Mouse (Mus musculus): Measurements from ENCODE around the gene Cpn1. TPM values are rescaled to one million over a fixed set of nuclear protein-coding genes. Genes with fewer than 3 reads are reported as not detected.
A peak's percentile ranks its signal among the peaks of the same experiment; 100 is the strongest.

Gene Cpn1
- polyA plus RNA-seq, 1 experiment from 2014 or later, result 0.12 TPM

DNA sequence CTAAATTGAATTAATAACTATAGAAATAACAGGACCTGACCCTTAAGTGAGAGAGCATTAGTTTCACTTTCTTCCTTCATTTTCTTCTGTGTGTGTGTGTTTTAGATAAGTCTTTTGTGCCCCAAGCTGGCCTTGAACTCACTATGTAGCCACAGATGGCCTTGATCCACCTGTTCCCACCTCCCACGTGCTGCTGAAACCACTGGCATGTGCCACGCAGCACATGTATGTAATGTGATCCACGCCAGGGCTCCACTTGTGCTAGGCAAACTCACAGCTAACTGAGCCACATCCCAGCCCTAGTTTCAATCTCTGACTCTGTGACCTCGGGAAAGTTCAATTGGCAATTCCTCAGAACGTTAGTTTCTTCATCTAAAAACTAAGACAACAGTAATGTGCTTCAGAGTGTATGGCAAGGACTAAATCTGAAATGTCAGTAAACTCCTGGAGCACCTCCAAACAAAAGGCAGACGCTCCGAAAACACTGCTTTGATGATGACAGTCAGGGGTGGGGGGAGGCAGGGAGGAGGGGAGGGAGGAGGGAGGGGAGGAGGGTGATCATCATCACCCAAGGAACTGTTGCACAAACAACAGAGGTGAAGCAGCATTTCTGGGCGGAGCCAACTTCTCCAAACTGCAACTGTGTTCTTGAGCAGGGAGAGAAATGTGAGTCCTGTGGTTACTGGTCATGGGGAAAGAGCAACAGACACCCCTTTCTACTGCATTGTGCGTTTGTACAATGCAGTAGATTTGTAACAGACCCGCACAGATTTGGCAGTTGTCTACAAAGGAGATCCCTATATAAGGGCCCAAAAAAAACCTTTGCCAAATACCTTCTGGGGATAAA, 60.0 kb downstream of the Cpn1 start:
- ATAC-seq (ENCODE audit: low FRiP score, low TSS enrichment), result no peak
- H3K9me3 ChIP-seq (ENCODE audit: control insufficient read depth, low read length), result peaks cover 2% of the 10 kb centered on the region; the same call in 1 of the 2 replicates
- H3K27me3 ChIP-seq (ENCODE audit: control insufficient read depth, insufficient read depth, low read length), result no peaks in the 10 kb centered on the region
- no peak overlapping the region for H3K4me3 ChIP-seq (replicated peaks; ENCODE audit: low read depth, low read length)
- H3K36me3 ChIP-seq (ENCODE audit: control insufficient read depth, insufficient read depth, low read length), result no peaks in the 10 kb centered on the region
- WGBS, result 76% methylated on average over 10 of the region's 10 CpGs
- no peak overlapping the region for H3K27ac ChIP-seq (replicated peaks; ENCODE audit: low read depth, low read length)
- no peak for DNase-seq
- H3K4me1 ChIP-seq (ENCODE audit: control insufficient read depth, insufficient read depth, low read length), result 0 out of 2 replicates have a peak, but pooled peaks cover 2% of the 10 kb centered on the region
- no peak overlapping the region for H3K4me2 ChIP-seq (ENCODE audit: low read length)
- H3K9ac ChIP-seq (replicated peaks; ENCODE audit: low read length), result no peak overlapping the region

DNA sequence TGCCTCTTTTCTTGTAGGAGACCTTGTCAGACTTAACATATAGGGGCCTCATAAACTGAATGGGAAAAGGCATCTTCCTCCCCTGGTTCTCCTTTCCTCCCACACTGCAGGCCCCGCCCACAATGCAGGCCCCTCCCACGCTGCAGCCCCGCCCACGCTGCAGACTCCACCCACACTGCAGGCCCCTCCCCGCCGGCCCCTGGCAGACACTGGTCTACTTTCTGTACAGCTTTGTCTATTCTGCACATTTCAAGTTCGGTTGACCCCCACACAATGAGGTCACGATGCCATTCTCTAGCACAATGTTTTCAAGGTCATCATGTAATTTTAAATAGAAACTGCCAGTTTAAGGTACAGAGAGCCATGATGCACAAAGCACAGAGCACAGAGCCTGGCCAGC, 62.0 kb downstream of the Cpn1 start:
- DNase-seq, result no peak
- Histone ChIP-seq H3K4me3 (replicated peaks; ENCODE audit: low read depth, low read length) (no peak overlapping the region), H3K27me3 (ENCODE audit: control insufficient read depth, insufficient read depth, low read length) (no peaks in the 10 kb centered on the region)

DNA sequence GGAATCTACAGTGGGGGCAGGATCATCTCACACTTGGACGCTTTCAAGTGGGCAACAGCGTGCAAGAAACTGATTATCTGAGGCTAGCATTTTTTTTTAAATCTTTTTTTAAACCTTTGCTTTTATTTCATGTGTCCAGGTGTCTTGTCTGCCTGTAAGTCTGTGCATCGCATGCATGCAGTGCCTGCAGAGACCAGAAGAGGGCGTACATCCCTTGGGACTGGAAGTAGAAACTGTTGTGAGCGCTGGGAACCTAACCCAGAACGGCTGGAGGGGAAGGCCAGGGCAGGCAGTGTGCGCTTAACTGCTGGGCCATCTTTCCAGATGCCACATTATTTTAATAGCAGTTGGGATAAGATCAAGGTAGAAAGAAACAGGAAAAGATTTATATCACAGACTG, 63.4 kb downstream of the Cpn1 start:
- no peaks in the 10 kb centered on the region for H3K4me1 ChIP-seq (ENCODE audit: control insufficient read depth, insufficient read depth, low read length)
- 92% methylated on average over 7 of the region's 7 CpGs for WGBS
- DNase-seq (no peak), ATAC-seq (ENCODE audit: low FRiP score, low TSS enrichment) (no peak)
- no peak overlapping the region for H3K27ac ChIP-seq (replicated peaks; ENCODE audit: low read depth, low read length)
- H3K4me2 ChIP-seq (ENCODE audit: low read length), result no peak overlapping the region
- H3K9me3 ChIP-seq (ENCODE audit: control insufficient read depth, low read length), result peaks cover 2% of the 10 kb centered on the region; the same call in 1 of the 2 replicates
- H3K9ac ChIP-seq (replicated peaks; ENCODE audit: low read length), result no peak overlapping the region
- H3K27me3 ChIP-seq (ENCODE audit: control insufficient read depth, insufficient read depth, low read length), result no peaks in the 10 kb centered on the region
- H3K36me3 ChIP-seq (ENCODE audit: control insufficient read depth, insufficient read depth, low read length), result no peaks in the 10 kb centered on the region
- H3K4me3 ChIP-seq (replicated peaks; ENCODE audit: low read depth, low read length), result no peak overlapping the region

More for the DNA sequence above, 62.0 kb downstream of the Cpn1 start:
- H3K4me2 ChIP-seq (ENCODE audit: low read length), result no peak overlapping the region
- H3K36me3 ChIP-seq (ENCODE audit: control insufficient read depth, insufficient read depth, low read length), result no peaks in the 10 kb centered on the region
- no peak overlapping the region for H3K9ac ChIP-seq (replicated peaks; ENCODE audit: low read length)
- WGBS, result 75% methylated on average over 8 of the region's 8 CpGs
- no peak overlapping the region for H3K27ac ChIP-seq (replicated peaks; ENCODE audit: low read depth, low read length)
- ATAC-seq (ENCODE audit: low FRiP score, low TSS enrichment), result no peak
- no peaks in the 10 kb centered on the region for H3K4me1 ChIP-seq (ENCODE audit: control insufficient read depth, insufficient read depth, low read length)
- peaks cover 2% of the 10 kb centered on the region; the same call in 1 of the 2 replicates for H3K9me3 ChIP-seq (ENCODE audit: control insufficient read depth, low read length)

DNA sequence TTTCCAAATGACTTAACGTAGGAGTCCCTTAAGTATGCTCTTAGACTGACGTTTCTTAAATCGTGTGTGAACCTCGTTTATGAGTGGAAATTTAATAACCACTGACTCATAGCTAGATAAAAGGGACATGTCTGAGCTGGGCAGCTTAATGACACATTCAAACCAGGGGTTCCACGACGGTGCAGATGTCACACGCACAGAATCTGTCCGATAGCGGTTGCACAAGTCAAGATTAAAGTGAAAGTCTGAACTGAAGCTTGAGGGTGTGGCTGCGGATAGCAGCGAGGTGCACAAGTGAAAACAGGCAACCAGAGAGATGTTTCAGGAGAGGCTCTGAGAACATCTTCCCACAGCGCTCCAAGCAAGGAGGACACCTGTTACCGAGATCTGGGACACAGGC, 64.9 kb downstream of the Cpn1 start:
- DNase-seq, result no peak
- no peak overlapping the region for H3K27ac ChIP-seq (replicated peaks; ENCODE audit: low read depth, low read length)
- peaks cover 2% of the 10 kb centered on the region; the same call in 1 of the 2 replicates for H3K9me3 ChIP-seq (ENCODE audit: control insufficient read depth, low read length)
- no peaks in the 10 kb centered on the region for H3K27me3 ChIP-seq (ENCODE audit: control insufficient read depth, insufficient read depth, low read length)
- 69% methylated on average over 13 of the region's 13 CpGs for WGBS
- H3K9ac ChIP-seq (replicated peaks; ENCODE audit: low read length), result no peak overlapping the region
- ATAC-seq (ENCODE audit: low FRiP score, low TSS enrichment), result no peak
- no peaks in the 10 kb centered on the region for H3K4me1 ChIP-seq (ENCODE audit: control insufficient read depth, insufficient read depth, low read length)
- no peak overlapping the region for H3K4me3 ChIP-seq (replicated peaks; ENCODE audit: low read depth, low read length)
- H3K36me3 ChIP-seq (ENCODE audit: control insufficient read depth, insufficient read depth, low read length), result no peaks in the 10 kb centered on the region
- no peak overlapping the region for H3K4me2 ChIP-seq (ENCODE audit: low read length)

DNA sequence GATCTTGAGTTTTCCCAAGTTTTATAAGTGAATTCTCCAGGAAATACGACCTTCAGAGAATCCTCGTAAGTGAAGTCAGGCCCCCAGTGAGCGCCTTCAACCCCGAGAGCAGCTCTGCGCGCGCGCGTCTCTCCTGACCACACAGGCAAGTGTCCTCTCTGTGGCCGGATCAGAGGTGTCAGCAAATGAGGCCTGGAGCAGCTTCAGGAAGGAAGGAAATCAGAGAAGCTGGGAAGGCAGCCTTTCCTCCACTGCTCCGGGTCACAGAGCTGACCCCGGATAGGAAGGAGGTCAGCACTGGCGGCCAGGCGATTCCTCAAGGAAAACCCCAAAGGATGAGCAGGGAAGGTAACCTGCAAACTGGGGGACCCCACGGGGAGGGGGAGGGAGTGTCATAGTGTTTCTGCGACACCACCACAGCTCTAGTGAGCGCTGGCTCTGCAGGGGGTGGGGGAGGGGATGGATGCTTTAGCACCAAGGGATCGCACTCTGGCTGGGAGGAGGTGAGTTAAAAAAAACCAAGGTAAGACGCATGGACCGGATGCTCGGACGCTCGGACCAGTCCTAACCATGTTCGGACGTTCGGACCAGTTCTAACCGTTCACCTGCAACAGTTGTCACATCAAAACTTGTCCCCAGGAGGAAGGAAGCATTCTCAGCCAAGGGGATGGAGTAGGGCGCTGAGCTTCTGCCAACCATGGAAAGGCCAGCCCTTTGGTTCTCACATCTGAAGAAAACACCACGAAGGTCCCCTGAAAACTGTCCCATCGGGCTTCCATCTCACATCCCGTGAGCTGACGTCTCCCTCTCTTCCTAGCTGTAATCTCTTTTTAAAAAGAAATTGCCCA, 65.7 kb downstream of the Cpn1 start:
- Histone ChIP-seq H3K4me3 (replicated peaks; ENCODE audit: low read depth, low read length) (no peak overlapping the region), H3K27me3 (ENCODE audit: control insufficient read depth, insufficient read depth, low read length) (no peaks in the 10 kb centered on the region), H3K27ac (replicated peaks; ENCODE audit: low read depth, low read length) (no peak overlapping the region), H3K36me3 (ENCODE audit: control insufficient read depth, insufficient read depth, low read length) (no peaks in the 10 kb centered on the region), H3K9me3 (ENCODE audit: control insufficient read depth, low read length) (peaks cover 2% of the 10 kb centered on the region; the same call in 1 of the 2 replicates), H3K4me1 (ENCODE audit: control insufficient read depth, insufficient read depth, low read length) (no peaks in the 10 kb centered on the region), H3K4me2 (ENCODE audit: low read length) (peak overlapping the region; percentile 25; the same call in 1 of the 2 replicates), H3K9ac (replicated peaks; ENCODE audit: low read length) (no peak overlapping the region)
- ATAC-seq (ENCODE audit: low FRiP score, low TSS enrichment), result no peak
- DNase-seq, result no peak
- 19% methylated on average over 32 of the region's 32 CpGs for WGBS

DNA sequence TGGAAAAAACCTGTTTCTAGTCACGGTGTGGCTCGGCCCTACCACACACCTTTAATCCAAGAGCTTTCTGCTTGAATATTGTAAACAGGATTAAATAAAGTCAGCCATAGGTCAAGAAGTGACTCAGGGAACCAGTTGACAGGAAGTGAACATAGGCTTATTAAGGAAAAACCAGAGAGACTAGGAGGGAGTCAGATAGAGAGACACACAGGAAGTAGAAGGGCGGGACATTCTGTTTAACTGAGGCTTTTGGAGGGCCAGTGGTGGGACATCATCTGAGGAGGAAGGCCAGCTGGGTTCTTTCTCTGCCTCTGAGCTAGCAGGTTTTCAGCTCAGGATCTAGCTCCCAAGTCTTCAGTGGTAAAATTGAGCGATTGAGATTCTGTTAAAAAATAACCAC, 66.5 kb downstream of the Cpn1 start:
- no peak overlapping the region for H3K9ac ChIP-seq (replicated peaks; ENCODE audit: low read length)
- peaks cover 2% of the 10 kb centered on the region; the same call in 1 of the 2 replicates for H3K9me3 ChIP-seq (ENCODE audit: control insufficient read depth, low read length)
- H3K36me3 ChIP-seq (ENCODE audit: control insufficient read depth, insufficient read depth, low read length), result no peaks in the 10 kb centered on the region
- no peaks in the 10 kb centered on the region for H3K27me3 ChIP-seq (ENCODE audit: control insufficient read depth, insufficient read depth, low read length)
- H3K27ac ChIP-seq (replicated peaks; ENCODE audit: low read depth, low read length), result no peak overlapping the region
- 87% methylated on average over 4 of the region's 4 CpGs for WGBS
- no peak overlapping the region for H3K4me3 ChIP-seq (replicated peaks; ENCODE audit: low read depth, low read length)
- no peak overlapping the region for H3K4me2 ChIP-seq (ENCODE audit: low read length)
- no peak for DNase-seq
- no peaks in the 10 kb centered on the region for H3K4me1 ChIP-seq (ENCODE audit: control insufficient read depth, insufficient read depth, low read length)
- no peak for ATAC-seq (ENCODE audit: low FRiP score, low TSS enrichment)

DNA sequence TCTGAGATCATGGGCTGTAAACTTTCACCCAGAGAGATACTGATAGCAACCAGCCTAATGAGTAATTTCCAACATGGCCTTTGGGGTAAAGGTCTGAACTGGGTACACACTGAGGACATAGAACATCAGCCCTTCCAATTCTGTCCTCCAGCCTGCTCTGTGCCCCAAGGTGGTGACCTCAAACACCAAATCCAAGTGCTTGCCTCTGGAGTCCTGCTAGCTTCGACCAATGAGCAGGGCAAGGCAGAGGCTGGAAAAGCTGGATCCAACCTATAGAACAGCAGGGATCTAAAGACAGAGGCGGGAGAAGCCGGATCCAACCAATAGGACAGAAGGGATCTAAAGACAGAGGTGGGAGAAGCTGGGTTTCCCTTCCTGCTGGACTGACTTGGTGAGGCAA, 67.5 kb downstream of the Cpn1 start:
- no peak for DNase-seq
- ATAC-seq (ENCODE audit: low FRiP score, low TSS enrichment), result no peak
- Histone ChIP-seq H3K4me1 (ENCODE audit: control insufficient read depth, insufficient read depth, low read length) (no peaks in the 10 kb centered on the region), H3K36me3 (ENCODE audit: control insufficient read depth, insufficient read depth, low read length) (no peaks in the 10 kb centered on the region), H3K9me3 (ENCODE audit: control insufficient read depth, low read length) (peaks cover 2% of the 10 kb centered on the region; the same call in 1 of the 2 replicates), H3K9ac (replicated peaks; ENCODE audit: low read length) (no peak overlapping the region), H3K4me3 (replicated peaks; ENCODE audit: low read depth, low read length) (no peak overlapping the region), H3K27me3 (ENCODE audit: control insufficient read depth, insufficient read depth, low read length) (no peaks in the 10 kb centered on the region), H3K27ac (replicated peaks; ENCODE audit: low read depth, low read length) (no peak overlapping the region), H3K4me2 (ENCODE audit: low read length) (no peak overlapping the region)
- WGBS, result 88% methylated on average over 3 of the region's 3 CpGs

DNA sequence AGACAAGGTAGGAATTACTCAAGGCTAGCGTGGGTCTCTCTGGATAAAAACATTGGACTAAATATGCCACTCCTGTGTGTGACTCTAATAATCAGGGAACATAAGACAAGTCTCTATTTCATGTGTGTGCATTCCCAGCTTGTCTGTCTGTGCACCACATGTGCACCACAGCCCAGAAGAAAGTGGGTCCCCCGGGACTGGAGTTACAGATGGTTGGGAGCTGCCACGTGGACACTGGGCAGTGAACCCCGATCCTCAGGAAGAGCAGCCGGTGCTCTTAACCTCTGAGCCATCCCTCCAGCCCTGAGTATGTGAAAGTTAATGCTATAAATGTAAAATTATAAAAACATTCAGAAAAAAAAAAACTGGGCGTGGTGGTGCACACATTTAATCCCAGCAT, 68.6 kb downstream of the Cpn1 start:
- Histone ChIP-seq H3K27me3 (ENCODE audit: control insufficient read depth, insufficient read depth, low read length) (no peaks in the 10 kb centered on the region), H3K27ac (replicated peaks; ENCODE audit: low read depth, low read length) (no peak overlapping the region), H3K9ac (replicated peaks; ENCODE audit: low read length) (no peak overlapping the region), H3K36me3 (ENCODE audit: control insufficient read depth, insufficient read depth, low read length) (no peaks in the 10 kb centered on the region), H3K9me3 (ENCODE audit: control insufficient read depth, low read length) (no peaks in the 10 kb centered on the region), H3K4me2 (ENCODE audit: low read length) (no peak overlapping the region), H3K4me1 (ENCODE audit: control insufficient read depth, insufficient read depth, low read length) (no peaks in the 10 kb centered on the region), H3K4me3 (replicated peaks; ENCODE audit: low read depth, low read length) (no peak overlapping the region)
- no peak for ATAC-seq (ENCODE audit: low FRiP score, low TSS enrichment)
- 87% methylated on average over 6 of the region's 6 CpGs for WGBS
- no peak for DNase-seq

All from midbrain, embryonic 14.5 days (tissue).